Mouse (Mus musculus) MEL (cell line): ENCODE measurements around the gene Gnao1.

Source experiments
- BHLHE40 ChIP-seq: IDR thresholded peaks from 2 replicates; pipeline ENCODE4 v1.6.1; 2012; ENCODE audit warnings: low read depth, mild to moderate bottlenecking, inconsistent platforms, low read length, improper control_type of control experiment, borderline replicate concordance
- CTCF ChIP-seq, 3 experiments: IDR thresholded peaks in 2 of 3; conservative IDR thresholded peaks in 1 of 3; 2 replicates each; pipeline ENCODE4 v1.5.1; 2011 to 2012; ENCODE audit warnings: low read length in 3 of 3, low read depth in 2 of 3, mild to moderate bottlenecking in 2 of 3, improper control_type of control experiment in 1 of 3, inconsistent platforms in 1 of 3, mixed read lengths in 1 of 3, moderate library complexity in 1 of 3; ENCODE audit not compliant: control insufficient read depth in 1 of 3, insufficient read depth in 1 of 3, poor library complexity in 1 of 3, severe bottlenecking in 1 of 3
- EP300 ChIP-seq, 2 experiments: IDR thresholded peaks; 2 replicates each; pipeline ENCODE4 v1.6.1; 2011; ENCODE audit warnings: improper control_type of control experiment in 2 of 2, low read length in 2 of 2, low read depth in 1 of 2, mild to moderate bottlenecking in 1 of 2
- GABPA ChIP-seq: IDR thresholded peaks from 2 replicates; pipeline ENCODE4 v1.6.1; 2012; ENCODE audit warnings: low read depth, mild to moderate bottlenecking, inconsistent platforms, low read length, improper control_type of control experiment, moderate library complexity
- POLR2A ChIP-seq, 2 experiments: IDR thresholded peaks; 2 replicates each; pipeline ENCODE4 v1.6.1; 2011 to 2012; ENCODE audit warnings: low read length in 2 of 2, mild to moderate bottlenecking in 2 of 2, control low read depth in 1 of 2, improper control_type of control experiment in 1 of 2, low read depth in 1 of 2, moderate library complexity in 1 of 2; ENCODE audit not compliant: control insufficient read depth in 1 of 2, insufficient read depth in 1 of 2, poor library complexity in 1 of 2
- TAL1 ChIP-seq: IDR thresholded peaks from 2 replicates; pipeline ENCODE4 v1.6.1; 2012; ENCODE audit warnings: mild to moderate bottlenecking, inconsistent platforms, low read length, moderate library complexity, mixed read lengths
- TBP ChIP-seq: IDR thresholded peaks from 2 replicates; pipeline ENCODE4 v1.8.0; 2011; ENCODE audit warnings: low read depth, low read length, improper control_type of control experiment
- TCF12 ChIP-seq: IDR thresholded peaks from 2 replicates; pipeline ENCODE4 v1.6.1; 2014; ENCODE audit warnings: low read depth, mild to moderate bottlenecking, inconsistent platforms, low read length, improper control_type of control experiment, moderate library complexity
- USF2 ChIP-seq, 2 experiments: IDR thresholded peaks; 2 replicates each; pipeline ENCODE4 v1.6.1; 2011 to 2012; ENCODE audit warnings: improper control_type of control experiment in 2 of 2, low read length in 2 of 2, borderline replicate concordance in 1 of 2, inconsistent platforms in 1 of 2, low read depth in 1 of 2, mild to moderate bottlenecking in 1 of 2; ENCODE audit not compliant: insufficient read depth in 1 of 2
- ZMIZ1 ChIP-seq: IDR thresholded peaks from 2 replicates; pipeline ENCODE4 v1.6.1; 2012; ENCODE audit warnings: low read depth, mild to moderate bottlenecking, inconsistent platforms, low read length, improper control_type of control experiment, moderate library complexity

GRCm38 (mm10) chr8:93898570-93898969 lies 88.8 kb downstream of the Gnao1 start:
- no peak for TF ChIP-seq TBP
- no peak for TF ChIP-seq POLR2A (IDR thresholded peaks at IDR 0.05; ENCODE audit: control insufficient read depth in 1 of 2, insufficient read depth in 1 of 2, low read depth in 1 of 2, low read length in 2 of 2, poor library complexity in 1 of 2)
- no peak for TF ChIP-seq CTCF (IDR thresholded peaks at IDR 0.05 in 2 of 3, conservative IDR thresholded peaks at IDR 0.05 in 1 of 3; ENCODE audit: control insufficient read depth in 1 of 3, insufficient read depth in 1 of 3, low read depth in 2 of 3, low read length in 3 of 3, poor library complexity in 1 of 3, severe bottlenecking in 1 of 3)
- no peak for TF ChIP-seq USF2 (IDR thresholded peaks at IDR 0.05; ENCODE audit: borderline replicate concordance in 1 of 2, insufficient read depth in 1 of 2, low read depth in 1 of 2, low read length in 2 of 2)
- TF ChIP-seq TCF12: no peak
- TF ChIP-seq GABPA: no peak
- no peak for TF ChIP-seq BHLHE40
- no peak for TF ChIP-seq EP300 (IDR thresholded peaks at IDR 0.05; ENCODE audit: low read depth in 1 of 2, low read length in 2 of 2)
- TF ChIP-seq TAL1: no peak
- TF ChIP-seq ZMIZ1: no peak
